Mouse (Mus musculus): ENCODE measurements around the gene Aggf1. TPM values are rescaled to one million over a fixed set of nuclear protein-coding genes. Genes with fewer than 3 reads are reported as not detected.
A peak's percentile ranks its signal among the peaks of the same experiment; 100 is the strongest.
"Not testable (repeated sequence)": the region's sequence is repeated elsewhere in the genome, so short reads cannot be mapped to it uniquely, and the experiment has no call there.

Gene Aggf1
- total and polyA plus RNA-seq, 2 experiments: 9.1 to 14.0 TPM

- H3K4me1 ChIP-seq (ENCODE audit: control insufficient read depth, insufficient read depth, low read length): no peaks in the 10 kb centered on the region
- H3K4me3 ChIP-seq (ENCODE audit: insufficient read depth, low read depth, low read length): no peak overlapping the region
- WGBS: 88% methylated on average over 7 of the region's 7 CpGs
Measured at GRCm38 (mm10) chr13:95393242-95393641, 18.1 kb upstream of the Aggf1 start.

GRCm38 (mm10) chr13:95389866-95390865, 15.0 kb upstream of the Aggf1 start:
- 36% methylated on average over 24 of the region's 24 CpGs for WGBS

More at GRCm38 (mm10) chr13:95393242-95393641, 18.1 kb upstream of the Aggf1 start:
- no peaks in the 10 kb centered on the region for H3K79me2 ChIP-seq (ENCODE audit: control insufficient read depth, insufficient read depth, low read length)
- TF ChIP-seq CTCF (IDR thresholded peaks at IDR 0.05; ENCODE audit: low read depth, low read length): no peak
- no peak for TF ChIP-seq POLR2A (IDR thresholded peaks at IDR 0.05; ENCODE audit: extremely low read depth, insufficient read depth, low read length)
- no peak overlapping the region for H3K27ac ChIP-seq (replicated peaks; ENCODE audit: insufficient read depth, low read depth, low read length)
- no peak overlapping the region for H3K9ac ChIP-seq (ENCODE audit: low read depth, low read length)
- H3K36me3 ChIP-seq (ENCODE audit: control insufficient read depth, insufficient read depth, low read length): no peaks in the 10 kb centered on the region
- no peaks in the 10 kb centered on the region for H3K27me3 ChIP-seq (ENCODE audit: control insufficient read depth, insufficient read depth, low read length)
- no peak for DNase-seq (ENCODE audit: extremely low read depth, low read depth, low spot score)

GRCm38 (mm10) chr13:95388226-95388625, 13.1 kb upstream of the Aggf1 start:
- Histone ChIP-seq H3K4me1 (ENCODE audit: control insufficient read depth, insufficient read depth, low read length) (no peaks in the 10 kb centered on the region), H3K4me3 (ENCODE audit: insufficient read depth, low read depth, low read length) (no peak overlapping the region), H3K9ac (ENCODE audit: low read depth, low read length) (no peak overlapping the region), H3K27me3 (ENCODE audit: control insufficient read depth, insufficient read depth, low read length) (no peaks in the 10 kb centered on the region), H3K27ac (replicated peaks; ENCODE audit: insufficient read depth, low read depth, low read length) (no peak overlapping the region), H3K36me3 (ENCODE audit: control insufficient read depth, insufficient read depth, low read length) (no peaks in the 10 kb centered on the region), H3K79me2 (ENCODE audit: control insufficient read depth, insufficient read depth, low read length) (no peaks in the 10 kb centered on the region)
- WGBS: 86% methylated on average over 5 of the region's 5 CpGs
- DNase-seq (ENCODE audit: extremely low read depth, low read depth, low spot score): no peak
- TF ChIP-seq CTCF (IDR thresholded peaks at IDR 0.05; ENCODE audit: low read depth, low read length) (no peak), POLR2A (IDR thresholded peaks at IDR 0.05; ENCODE audit: extremely low read depth, insufficient read depth, low read length) (no peak)

More at GRCm38 (mm10) chr13:95389866-95390865, 15.0 kb upstream of the Aggf1 start:
- H3K36me3 ChIP-seq (ENCODE audit: control insufficient read depth, insufficient read depth, low read length): no peaks in the 10 kb centered on the region
- H3K9ac ChIP-seq (ENCODE audit: low read depth, low read length): no peak overlapping the region
- H3K27me3 ChIP-seq (ENCODE audit: control insufficient read depth, insufficient read depth, low read length): no peaks in the 10 kb centered on the region
- no peaks in the 10 kb centered on the region for H3K4me1 ChIP-seq (ENCODE audit: control insufficient read depth, insufficient read depth, low read length)
- no peaks in the 10 kb centered on the region for H3K79me2 ChIP-seq (ENCODE audit: control insufficient read depth, insufficient read depth, low read length)
- H3K4me3 ChIP-seq (ENCODE audit: insufficient read depth, low read depth, low read length): no peak overlapping the region
- peak; percentile 64 for DNase-seq (ENCODE audit: extremely low read depth, low read depth, low spot score)
- TF ChIP-seq POLR2A (IDR thresholded peaks at IDR 0.05; ENCODE audit: extremely low read depth, insufficient read depth, low read length) (no peak), CTCF (IDR thresholded peaks at IDR 0.05; ENCODE audit: low read depth, low read length) (peak; percentile 85)
- no peak overlapping the region for H3K27ac ChIP-seq (replicated peaks; ENCODE audit: insufficient read depth, low read depth, low read length)

GRCm38 (mm10) chr13:95382418-95382817, 7.3 kb upstream of the Aggf1 start:
- no peak overlapping the region for H3K4me3 ChIP-seq (ENCODE audit: insufficient read depth, low read depth, low read length)
- DNase-seq (ENCODE audit: extremely low read depth, low read depth, low spot score): no peak
- no peak overlapping the region for H3K27ac ChIP-seq (replicated peaks; ENCODE audit: insufficient read depth, low read depth, low read length)
- H3K36me3 ChIP-seq (ENCODE audit: control insufficient read depth, insufficient read depth, low read length): no peaks in the 10 kb centered on the region
- 79% methylated on average over 5 of the region's 5 CpGs for WGBS
- TF ChIP-seq POLR2A (IDR thresholded peaks at IDR 0.05; ENCODE audit: extremely low read depth, insufficient read depth, low read length) (no peak), CTCF (IDR thresholded peaks at IDR 0.05; ENCODE audit: low read depth, low read length) (no peak)
- H3K79me2 ChIP-seq (ENCODE audit: control insufficient read depth, insufficient read depth, low read length): no peaks in the 10 kb centered on the region
- no peaks in the 10 kb centered on the region for H3K4me1 ChIP-seq (ENCODE audit: control insufficient read depth, insufficient read depth, low read length)
- H3K9ac ChIP-seq (ENCODE audit: low read depth, low read length): no peak overlapping the region
- H3K27me3 ChIP-seq (ENCODE audit: control insufficient read depth, insufficient read depth, low read length): no peaks in the 10 kb centered on the region

GRCm38 (mm10) chr13:95378696-95379095, 3.5 kb upstream of the Aggf1 start:
- Histone ChIP-seq H3K36me3 (ENCODE audit: control insufficient read depth, insufficient read depth, low read length) (no peaks in the 10 kb centered on the region), H3K4me1 (ENCODE audit: control insufficient read depth, insufficient read depth, low read length) (peaks cover 3% of the 10 kb centered on the region), H3K27ac (replicated peaks; ENCODE audit: insufficient read depth, low read depth, low read length) (no peak overlapping the region), H3K9ac (ENCODE audit: low read depth, low read length) (no peak overlapping the region), H3K27me3 (ENCODE audit: control insufficient read depth, insufficient read depth, low read length) (no peaks in the 10 kb centered on the region), H3K4me3 (ENCODE audit: insufficient read depth, low read depth, low read length) (no peak overlapping the region), H3K79me2 (ENCODE audit: control insufficient read depth, insufficient read depth, low read length) (peaks cover 8% of the 10 kb centered on the region; the same call in 1 of the 2 replicates)
- TF ChIP-seq CTCF (IDR thresholded peaks at IDR 0.05; ENCODE audit: low read depth, low read length) (no peak), POLR2A (IDR thresholded peaks at IDR 0.05; ENCODE audit: extremely low read depth, insufficient read depth, low read length) (no peak)
- DNase-seq (ENCODE audit: extremely low read depth, low read depth, low spot score): no peak
- WGBS: 77% methylated on average over 3 of the region's 3 CpGs

- 87% methylated on average over 11 of the region's 11 CpGs for WGBS
Measured at GRCm38 (mm10) chr13:95376689-95377289, 1.6 kb upstream of the Aggf1 start.

More at GRCm38 (mm10) chr13:95376689-95377289, 1.6 kb upstream of the Aggf1 start:
- not testable (repeated sequence) for DNase-seq (ENCODE audit: extremely low read depth, low read depth, low spot score); H3K9ac ChIP-seq (ENCODE audit: low read depth, low read length); H3K4me1 ChIP-seq (ENCODE audit: control insufficient read depth, insufficient read depth, low read length); H3K27ac ChIP-seq (replicated peaks; ENCODE audit: insufficient read depth, low read depth, low read length); H3K36me3 ChIP-seq (ENCODE audit: control insufficient read depth, insufficient read depth, low read length); H3K4me3 ChIP-seq (ENCODE audit: insufficient read depth, low read depth, low read length); H3K27me3 ChIP-seq (ENCODE audit: control insufficient read depth, insufficient read depth, low read length)
- H3K79me2 ChIP-seq (ENCODE audit: control insufficient read depth, insufficient read depth, low read length): peaks cover 16% of the 10 kb centered on the region; the same call in 1 of the 2 replicates
